Mouse (Mus musculus) heart, embryonic 16.5 days (tissue): ENCODE measurements around the gene H2-Aa. TPM values are rescaled to one million over a fixed set of nuclear protein-coding genes. Genes with fewer than 3 reads are reported as not detected.

Experiments
- polyA plus RNA-seq: library from polyadenylated mRNA; unstranded; fragments of >200 nt; fragmentation: Nextera tagmentation; extraction: Ambion mirVana; gene quantifications from 2 replicates; pipeline ENCODE4 v1.2.1, GENCODE M21; 2015

The H2-Aa gene
- polyA plus RNA-seq, 1 experiment from 2014 or later: 72.7 TPM

Other genes starting within 250 kb of the H2-Aa start
- gene Col11a2, start 248.4 kb downstream of the H2-Aa start, polyA plus RNA-seq: 1.1 and 1.2 TPM in 2 replicates
- gene H2-Oa, start 195.5 kb downstream of the H2-Aa start, polyA plus RNA-seq: 0.97 and 3.1 TPM in 2 replicates
- gene H2-DMa, start 168.3 kb downstream of the H2-Aa start, polyA plus RNA-seq: 10.9 and 13.8 TPM in 2 replicates
- gene Brd2, start 165.2 kb downstream of the H2-Aa start, polyA plus RNA-seq: 69.4 and 71.9 TPM in 2 replicates
- gene H2-DMb2, start 144.5 kb downstream of the H2-Aa start, polyA plus RNA-seq: 2.5 and 6.1 TPM in 2 replicates
- gene H2-DMb1, start 134.8 kb downstream of the H2-Aa start, polyA plus RNA-seq: 2.3 and 4.0 TPM in 2 replicates
- gene Tap1, start 100.3 kb downstream of the H2-Aa start, polyA plus RNA-seq: 5.7 and 11.1 TPM in 2 replicates
- gene Psmb9, start 100.1 kb downstream of the H2-Aa start, polyA plus RNA-seq: 15.0 and 32.2 TPM in 2 replicates
- gene Psmb8, start 90.1 kb downstream of the H2-Aa start, polyA plus RNA-seq: 31.8 and 87.6 TPM in 2 replicates
- 10.9 and 21.4 TPM in 2 replicates for gene Tap2, start 84.3 kb downstream of the H2-Aa start, polyA plus RNA-seq
- 0.17 and 0.24 TPM in 2 replicates for gene H2-Ob, start 48.9 kb downstream of the H2-Aa start, polyA plus RNA-seq
- gene H2-Ab1, start 30.1 kb downstream of the H2-Aa start, polyA plus RNA-seq: 79.1 and 172 TPM in 2 replicates
- gene H2-Eb1, start 18.0 kb upstream of the H2-Aa start, polyA plus RNA-seq: 20.8 and 54.0 TPM in 2 replicates
- 0.11 and 0.42 TPM in 2 replicates for gene H2-Eb2, start 37.8 kb upstream of the H2-Aa start, polyA plus RNA-seq
- gene Btnl2, start 67.0 kb upstream of the H2-Aa start, polyA plus RNA-seq: 0.09 TPM in 1 of 2 replicates, not detected in the other
- gene Btnl1, start 89.3 kb upstream of the H2-Aa start, polyA plus RNA-seq: 0.18 TPM in 1 of 2 replicates, not detected in the other
- gene BC051142, start 111.0 kb upstream of the H2-Aa start, polyA plus RNA-seq: not detected in 2 replicates
- gene Btnl4, start 189.5 kb upstream of the H2-Aa start, polyA plus RNA-seq: 0.08 TPM in 1 of 2 replicates, not detected in the other
- 0.26 TPM in 1 of 2 replicates, not detected in the other for gene Btnl6, start 229.5 kb upstream of the H2-Aa start, polyA plus RNA-seq